Mouse (Mus musculus) urinary bladder, postnatal 25 days (tissue): ENCODE results near the gene Gabbr2.

Experiments
- DNase-seq: peaks from one replicate; pipeline ENCODE4 v3.0.0; 2022; ENCODE audit warnings: low spot score

Gene Gabbr2

DNA sequence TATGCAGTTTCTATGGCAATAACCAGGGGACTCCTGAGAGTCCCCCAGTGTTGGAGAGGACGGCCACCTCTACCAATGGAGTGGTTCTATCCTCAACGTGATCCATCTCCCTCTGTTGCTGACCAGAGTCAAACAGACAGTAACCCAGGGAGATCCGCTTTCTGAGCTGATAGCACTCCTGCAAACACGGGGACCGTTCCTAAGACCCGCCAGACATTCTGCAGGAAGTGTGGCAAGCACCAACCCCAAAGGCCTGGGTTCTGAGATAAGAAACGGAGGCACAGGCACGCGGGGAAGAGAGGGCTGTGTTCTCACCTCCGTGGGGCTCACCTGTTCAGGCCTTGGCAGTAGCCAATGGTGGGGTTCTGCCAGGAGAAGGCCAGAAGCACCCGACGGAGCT lies 378.1 kb downstream of the Gabbr2 start:
- DNase-seq, result no peak
